Mouse (Mus musculus): ENCODE data around the gene Cd47.

DNA sequence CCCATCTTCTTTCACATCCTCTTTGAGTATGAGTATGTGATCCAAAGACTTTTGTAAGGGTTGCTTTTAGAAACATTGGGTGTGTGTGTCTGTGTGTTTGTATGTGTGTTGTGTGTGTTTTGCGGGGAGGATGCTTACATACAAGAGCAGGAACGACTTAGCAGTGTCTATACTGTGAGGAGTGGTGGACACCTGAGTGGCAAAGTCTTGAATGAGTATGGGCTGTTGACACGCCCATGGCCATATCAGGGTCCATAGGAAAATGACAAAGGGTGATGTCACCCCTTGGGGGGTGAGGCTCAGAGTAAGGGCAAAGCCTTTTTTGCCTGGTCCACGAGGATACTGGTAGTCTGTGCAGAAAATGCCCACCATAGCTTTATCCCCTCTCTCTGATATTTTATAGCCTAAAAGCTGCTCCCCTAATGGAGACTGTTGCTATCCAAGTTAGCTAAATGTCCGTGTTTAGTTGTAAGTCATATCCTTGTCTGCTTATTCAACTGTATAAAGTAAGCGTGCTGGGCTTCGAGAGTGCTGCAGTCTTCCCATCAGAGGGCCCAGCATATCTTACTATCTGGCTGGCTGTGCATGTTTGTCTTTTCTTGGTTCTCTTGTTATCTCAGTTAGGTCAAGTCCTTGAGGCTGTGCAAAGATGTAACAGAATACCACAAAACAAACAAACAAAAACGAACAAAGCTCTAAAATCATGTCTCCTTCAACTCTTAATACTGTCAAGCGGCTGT is 76.1 kb downstream of the Cd47 start:
- TF ChIP-seq CTCF (IDR thresholded peaks at IDR 0.05; ENCODE audit: low read depth), result no peak
- TF ChIP-seq EP300 (IDR thresholded peaks at IDR 0.05; ENCODE audit: low read depth), result no peak

All from heart, postnatal 0 days (tissue).